Mouse (Mus musculus) ES-E14 (cell line): ENCODE data around the gene Olfr524.

ENCODE experiments used
- HCFC1 ChIP-seq: IDR thresholded peaks from 2 replicates; pipeline ENCODE4 v1.6.1; 2012; ENCODE audit warnings: low read length, inconsistent platforms, borderline replicate concordance; ENCODE audit not compliant: insufficient read depth
- MAFK ChIP-seq: IDR thresholded peaks from 2 replicates; pipeline ENCODE4 v1.6.1; 2014; ENCODE audit warnings: mild to moderate bottlenecking, low read depth, low read length, inconsistent platforms; ENCODE audit not compliant: insufficient read depth
- ZC3H11A ChIP-seq: IDR thresholded peaks from 2 replicates; pipeline ENCODE4 v1.6.1; 2012; ENCODE audit warnings: low read depth, mild to moderate bottlenecking, inconsistent platforms, low read length, borderline replicate concordance
- ZNF384 ChIP-seq: IDR thresholded peaks from 2 replicates; pipeline ENCODE4 v1.6.1; 2012; ENCODE audit warnings: low read depth, low read length, inconsistent platforms

DNA sequence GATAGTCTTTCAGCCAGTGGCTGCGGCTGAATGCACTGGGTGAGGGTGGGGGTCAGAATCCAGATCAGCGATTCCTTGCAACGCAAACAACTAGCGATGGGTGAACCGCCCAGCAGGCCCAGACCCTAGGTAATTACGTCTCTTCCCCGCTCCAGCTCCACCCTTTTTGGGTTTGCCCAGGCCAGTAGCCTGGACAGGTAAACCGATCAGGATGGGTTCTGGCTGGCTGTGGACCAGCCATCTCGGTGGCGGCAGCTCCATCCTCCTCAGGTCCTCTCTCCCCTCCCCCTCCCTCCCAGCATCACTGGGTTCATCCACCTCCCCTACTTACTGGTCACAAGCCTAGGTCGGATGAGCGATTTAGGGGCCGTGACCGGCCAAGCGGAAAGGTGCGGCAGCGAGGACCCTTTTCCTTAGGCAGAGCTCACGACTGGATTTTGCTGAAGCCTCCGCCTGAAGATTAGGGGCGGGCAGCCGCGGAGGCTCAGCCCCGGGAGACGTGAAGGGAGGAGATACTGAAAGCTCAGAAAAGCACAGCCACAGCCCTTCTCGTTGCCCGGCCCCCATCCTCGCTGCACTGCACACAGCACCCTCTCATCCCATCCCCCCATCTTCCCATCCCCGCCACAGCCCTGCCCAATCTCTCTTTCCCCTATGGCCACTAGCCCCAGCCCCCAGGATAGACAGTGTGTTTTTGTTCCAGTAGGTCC, 51.4 kb downstream of the Olfr524 start, which contains the start of gene Sprn:
- TF ChIP-seq MAFK (no peak), ZNF384 (no peak), ZC3H11A (no peak), HCFC1 (no peak)
